Mouse (Mus musculus) midbrain, embryonic 12.5 days (tissue): ENCODE measurements around the gene Slc39a11. TPM values are rescaled to one million over a fixed set of nuclear protein-coding genes. Genes with fewer than 3 reads are reported as not detected.

Experiments used
- ATAC-seq: fragments of 200-750 bp; cut with Nextera tagmentation; 2 replicates; pipeline ENCODE4 v1.8.0; 2017; ENCODE audit warnings: low read depth, moderate TSS enrichment, moderate library complexity; ENCODE audit not compliant: low FRiP score
- H3K27ac ChIP-seq: fragments of 300-500 bp; sonication (generic); replicated peaks from 2 replicates; pipeline ENCODE4 v1.5.1; 2016; ENCODE audit warnings: mild to moderate bottlenecking
- H3K27me3 ChIP-seq: fragments of 300-500 bp; sonication (generic); 2 replicates; pipeline ENCODE4 v1.6.1; 2016; ENCODE audit warnings: mild to moderate bottlenecking
- H3K36me3 ChIP-seq: fragments of 300-500 bp; sonication (generic); 2 replicates; pipeline ENCODE4 v1.6.1; 2016
- H3K4me1 ChIP-seq: fragments of 300-500 bp; sonication (generic); 2 replicates; pipeline ENCODE4 v1.6.1; 2016
- H3K4me2 ChIP-seq: fragments of 300-500 bp; sonication (generic); replicated peaks from 2 replicates; pipeline ENCODE4 v1.6.1; 2016; ENCODE audit warnings: mild to moderate bottlenecking, moderate library complexity
- H3K4me3 ChIP-seq: fragments of 300-500 bp; sonication (generic); 2 replicates; pipeline ENCODE4 v1.5.1; 2016; ENCODE audit warnings: mild to moderate bottlenecking
- H3K9ac ChIP-seq: fragments of 300-500 bp; sonication (generic); replicated peaks from 2 replicates; pipeline ENCODE4 v1.6.1; 2016; ENCODE audit warnings: mild to moderate bottlenecking, moderate library complexity
- H3K9me3 ChIP-seq: fragments of 300-500 bp; sonication (generic); 2 replicates; pipeline ENCODE4 v1.6.1; 2016; ENCODE audit warnings: mild to moderate bottlenecking
- WGBS: fragments of 180-500 bp; shearing (Covaris S2); methylation state at CpG from one replicate; pipeline ENCODE4 v1.1.7; 2016; 5-methylcytosine and 5-hydroxymethylcytosine counted together
- polyA plus RNA-seq: library from polyadenylated mRNA; unstranded; fragments of >200 nt; fragmentation: Nextera tagmentation; extraction: Ambion mirVana; gene quantifications from 2 replicates; pipeline ENCODE4 v1.2.1, GENCODE M21; 2016

The Slc39a11 gene
- polyA plus RNA-seq, 1 experiment from 2014 or later: 26.1 TPM

GRCm38 (mm10) chr11:113296912-113297625, 352.8 kb downstream of the Slc39a11 start:
- Histone ChIP-seq H3K36me3 (no peaks in the 10 kb centered on the region), H3K4me3 (no peak overlapping the region), H3K4me1 (peaks cover 35% of the 10 kb centered on the region), H3K9ac (no peak overlapping the region), H3K27me3 (peaks cover 28% of the 10 kb centered on the region), H3K4me2 (no peak overlapping the region), H3K27ac (no peak overlapping the region), H3K9me3 (no peaks in the 10 kb centered on the region)
- 88% methylated on average over 22 of the region's 22 CpGs for WGBS
- no peak for ATAC-seq

- Histone ChIP-seq H3K4me3 (no peak overlapping the region), H3K9ac (no peak overlapping the region), H3K9me3 (no peaks in the 10 kb centered on the region), H3K4me1 (peaks cover 41% of the 10 kb centered on the region), H3K4me2 (no peak overlapping the region), H3K27ac (no peak overlapping the region), H3K27me3 (peaks cover 35% of the 10 kb centered on the region), H3K36me3 (no peaks in the 10 kb centered on the region)
- no peak for ATAC-seq
- whole genome bisulfite sequencing: 35% methylated on average over 7 of the region's 7 CpGs
Measured at GRCm38 (mm10) chr11:113296162-113296561, 353.7 kb downstream of the Slc39a11 start.

GRCm38 (mm10) chr11:113294518-113294917, 355.4 kb downstream of the Slc39a11 start:
- Histone ChIP-seq H3K27ac (peak overlapping the region; percentile 7; the same call in 1 of the 2 replicates), H3K9ac (no peak overlapping the region), H3K27me3 (peaks cover 43% of the 10 kb centered on the region), H3K36me3 (no peaks in the 10 kb centered on the region), H3K9me3 (no peaks in the 10 kb centered on the region), H3K4me1 (peaks cover 42% of the 10 kb centered on the region), H3K4me2 (no peak overlapping the region), H3K4me3 (no peak overlapping the region)
- peak; percentile 48 for ATAC-seq
- 41% methylated on average over 8 of the region's 8 CpGs for WGBS

- no peak overlapping the region for H3K4me3 ChIP-seq
- H3K4me1 ChIP-seq: peaks cover 28% of the 10 kb centered on the region
- ATAC-seq: no peak
- 80% methylated on average over 13 of the region's 13 CpGs for WGBS
- H3K27me3 ChIP-seq: peaks cover 51% of the 10 kb centered on the region
- H3K9me3 ChIP-seq: no peaks in the 10 kb centered on the region
- no peaks in the 10 kb centered on the region for H3K36me3 ChIP-seq
- H3K27ac ChIP-seq: no peak overlapping the region
- no peak overlapping the region for H3K4me2 ChIP-seq
- no peak overlapping the region for H3K9ac ChIP-seq
Measured at GRCm38 (mm10) chr11:113292906-113293614, 356.8 kb downstream of the Slc39a11 start.

GRCm38 (mm10) chr11:113291781-113292714, 357.8 kb downstream of the Slc39a11 start:
- Histone ChIP-seq H3K4me1 (peaks cover 26% of the 10 kb centered on the region), H3K27me3 (peaks cover 54% of the 10 kb centered on the region), H3K27ac (no peak overlapping the region), H3K4me2 (no peak overlapping the region), H3K36me3 (no peaks in the 10 kb centered on the region), H3K4me3 (no peak overlapping the region), H3K9me3 (no peaks in the 10 kb centered on the region), H3K9ac (no peak overlapping the region)
- WGBS: 52% methylated on average over 17 of the region's 17 CpGs
- no peak for ATAC-seq

GRCm38 (mm10) chr11:113290911-113291310, 359.0 kb downstream of the Slc39a11 start:
- Histone ChIP-seq H3K9ac (no peak overlapping the region), H3K9me3 (no peaks in the 10 kb centered on the region), H3K4me2 (no peak overlapping the region), H3K27me3 (peaks cover 53% of the 10 kb centered on the region), H3K36me3 (no peaks in the 10 kb centered on the region), H3K4me3 (no peak overlapping the region), H3K27ac (no peak overlapping the region), H3K4me1 (peaks cover 26% of the 10 kb centered on the region)
- no peak for ATAC-seq
- WGBS: 80% methylated on average over 14 of the region's 14 CpGs

- Histone ChIP-seq H3K9ac (no peak overlapping the region), H3K36me3 (no peaks in the 10 kb centered on the region), H3K27me3 (peaks cover 45% of the 10 kb centered on the region), H3K4me1 (peaks cover 17% of the 10 kb centered on the region; the same call in 1 of the 2 replicates), H3K9me3 (no peaks in the 10 kb centered on the region), H3K27ac (no peak overlapping the region), H3K4me2 (0 out of 2 replicates have a peak overlapping the region, but pooled peaks have one; percentile 11), H3K4me3 (no peak overlapping the region)
- ATAC-seq: no peak
- WGBS: 73% methylated on average over 27 of the region's 27 CpGs
Measured at GRCm38 (mm10) chr11:113284951-113285741, 364.7 kb downstream of the Slc39a11 start.

GRCm38 (mm10) chr11:113283376-113283811, 366.5 kb downstream of the Slc39a11 start:
- peaks cover 43% of the 10 kb centered on the region for H3K27me3 ChIP-seq
- no peak overlapping the region for H3K27ac ChIP-seq
- no peak overlapping the region for H3K4me3 ChIP-seq
- H3K9me3 ChIP-seq: no peaks in the 10 kb centered on the region
- H3K9ac ChIP-seq: no peak overlapping the region
- no peak for ATAC-seq
- no peak overlapping the region for H3K4me2 ChIP-seq
- peaks cover 17% of the 10 kb centered on the region; the same call in 1 of the 2 replicates for H3K4me1 ChIP-seq
- no peaks in the 10 kb centered on the region for H3K36me3 ChIP-seq
- 46% methylated on average over 11 of the region's 11 CpGs for WGBS

GRCm38 (mm10) chr11:113278238-113278637, 371.6 kb downstream of the Slc39a11 start:
- no peak overlapping the region for H3K27ac ChIP-seq

GRCm38 (mm10) chr11:113277034-113277612, 372.8 kb downstream of the Slc39a11 start:
- Histone ChIP-seq H3K4me3 (no peak overlapping the region), H3K4me1 (0 out of 2 replicates have a peak, but pooled peaks cover 10% of the 10 kb centered on the region), H3K27me3 (peaks cover 11% of the 10 kb centered on the region), H3K36me3 (no peaks in the 10 kb centered on the region), H3K27ac (no peak overlapping the region; the same call in 1 of the 2 replicates), H3K9ac (no peak overlapping the region), H3K4me2 (no peak overlapping the region), H3K9me3 (no peaks in the 10 kb centered on the region)
- 59% methylated on average over 10 of the region's 10 CpGs for WGBS
- no peak for ATAC-seq

More at GRCm38 (mm10) chr11:113278238-113278637, 371.6 kb downstream of the Slc39a11 start:
- Histone ChIP-seq H3K36me3 (no peaks in the 10 kb centered on the region), H3K4me3 (no peak overlapping the region), H3K4me2 (no peak overlapping the region), H3K9me3 (no peaks in the 10 kb centered on the region), H3K9ac (no peak overlapping the region), H3K4me1 (peaks cover 13% of the 10 kb centered on the region; the same call in 1 of the 2 replicates), H3K27me3 (peaks cover 16% of the 10 kb centered on the region)
- ATAC-seq: no peak
- 90% methylated on average over 6 of the region's 6 CpGs for WGBS
